Mouse (Mus musculus): Measurements from ENCODE around the gene Myo3b.

DNA sequence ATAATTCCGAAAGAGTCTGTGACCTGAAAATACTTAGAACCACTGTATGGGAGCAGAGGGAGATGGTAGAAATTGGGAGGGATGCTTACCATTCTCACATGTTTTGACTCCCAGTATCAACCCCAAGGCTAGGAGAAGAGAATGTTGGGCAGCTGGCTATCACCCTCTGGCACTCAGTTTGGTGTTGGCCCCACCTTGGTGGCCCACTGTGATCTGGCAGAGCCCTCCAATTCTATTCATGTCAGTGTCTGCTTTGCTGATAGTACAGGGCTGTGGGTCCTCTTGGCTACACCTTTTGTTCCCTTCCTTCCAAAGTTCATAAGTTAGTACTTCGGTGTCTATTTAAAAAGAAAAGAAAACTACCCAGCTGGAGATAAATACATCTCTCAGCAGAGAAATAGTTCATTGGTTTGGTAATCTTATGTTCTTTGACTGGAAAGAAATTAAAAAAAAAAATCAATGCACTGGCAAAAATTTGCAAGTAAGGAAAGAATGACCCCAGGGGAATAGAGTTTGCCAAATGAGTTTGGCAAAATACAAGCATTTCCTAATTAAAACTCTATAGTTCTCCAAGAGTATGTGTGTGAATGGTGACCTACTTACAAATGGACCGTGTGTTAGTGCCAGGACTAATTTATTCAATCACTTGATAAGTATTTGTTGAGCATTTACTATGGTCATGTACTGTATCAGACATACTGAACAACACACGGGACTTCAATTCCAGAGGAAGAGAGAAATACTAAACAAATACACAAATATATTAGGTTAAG is 98.5 kb downstream of the Myo3b start:
- TF ChIP-seq GATA1 (IDR thresholded peaks at IDR 0.05; ENCODE audit: borderline replicate concordance, low read length) (no peak), FLI1 (IDR thresholded peaks at IDR 0.05; ENCODE audit: low read length) (no peak)

Measured in megakaryocyte, embryonic 14.5 days (primary cell).